Mouse (Mus musculus): ENCODE measurements around the gene Tac2.

Gene Tac2

GRCm38 (mm10) chr10:127724178-127724577 is at the start of gene Tac2:
Gene Tac2, plus strand, starts transcription at chr10:127724478.
- DNase-seq (ENCODE audit: low spot score): no peak

DNA sequence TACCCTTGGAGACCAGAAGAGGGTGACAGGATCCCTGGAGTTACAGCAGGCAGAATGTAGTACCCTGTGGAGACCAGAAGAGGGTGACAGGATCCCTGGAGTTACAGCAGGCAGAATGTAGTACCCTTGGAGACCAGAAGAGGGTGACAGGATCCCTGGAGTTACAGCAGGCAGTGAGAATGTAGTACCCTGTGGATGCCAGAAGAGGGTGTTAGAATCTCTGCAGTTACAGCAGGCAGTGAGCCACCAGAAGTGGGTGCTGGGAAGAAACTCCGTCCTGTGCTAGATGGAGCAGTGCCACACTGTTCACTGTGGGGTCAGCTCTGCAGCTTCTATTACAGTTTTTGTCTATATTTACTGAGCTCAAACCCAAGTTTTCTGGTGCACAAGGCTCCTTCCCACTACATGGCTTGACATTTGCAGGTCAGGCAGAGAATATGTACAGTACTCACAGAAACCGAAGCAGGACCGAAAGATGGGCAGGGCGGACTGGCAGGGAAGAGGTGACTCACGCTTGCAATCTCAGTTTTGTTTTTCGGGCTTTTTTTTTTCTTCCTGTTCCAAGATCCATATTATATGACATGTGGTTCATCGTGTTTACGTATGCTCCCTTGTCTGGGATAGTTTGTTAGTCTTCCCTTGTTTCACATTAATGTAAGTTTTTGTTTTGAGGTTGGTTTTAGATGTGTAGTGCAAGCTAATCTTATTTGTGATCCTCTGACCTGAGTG is 49.3 kb upstream of the Tac2 start:
- DNase-seq (ENCODE audit: low spot score): peak; percentile 90

- DNase-seq (ENCODE audit: low spot score): no peak
These were observed 48.3 kb upstream of the Tac2 start for GRCm38 (mm10) chr10:127675859-127676398.

DNA sequence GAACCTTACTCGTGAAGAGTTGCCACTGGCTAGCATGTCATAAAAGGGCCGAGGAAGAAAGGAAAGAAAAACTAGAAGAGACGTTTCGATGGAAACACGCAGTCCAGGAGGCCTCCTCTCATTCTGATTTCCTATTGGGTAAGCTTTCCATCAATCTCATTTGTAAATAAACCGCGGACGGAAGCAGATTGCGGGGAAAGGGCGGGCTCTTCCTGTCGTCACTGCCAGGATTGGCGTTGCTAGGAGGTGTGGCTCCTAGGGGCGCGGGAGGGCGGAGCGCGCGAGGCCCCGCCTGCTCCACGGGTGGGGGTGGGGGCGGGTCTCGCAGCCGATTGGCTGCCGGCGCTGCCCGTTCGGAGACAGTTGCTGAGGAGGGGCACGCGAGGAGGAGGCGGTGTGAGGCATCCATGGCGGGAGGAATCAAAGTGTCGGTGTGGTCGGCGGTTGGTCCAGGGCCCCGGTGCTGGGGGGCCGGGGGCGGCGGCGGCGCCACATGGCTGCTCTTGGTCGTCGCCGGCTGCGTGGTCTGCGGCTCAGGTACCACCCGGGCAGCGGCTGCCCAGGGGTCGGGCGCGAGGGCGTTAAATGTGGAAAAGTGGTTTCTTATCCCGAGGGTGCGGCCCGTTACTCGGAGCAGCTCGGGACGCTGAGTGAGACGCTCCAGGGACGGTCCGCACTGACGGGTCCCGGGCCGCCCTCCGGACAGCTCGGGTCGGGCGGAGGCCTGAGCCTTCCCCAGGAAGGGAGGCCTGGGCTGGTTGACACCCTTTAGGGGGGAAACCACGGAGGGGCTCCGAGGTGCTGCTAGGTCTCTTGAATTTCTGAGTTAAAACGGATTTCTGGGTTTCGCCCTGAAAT is 47.4 kb upstream of the Tac2 start:
- peak; percentile 99 for DNase-seq (ENCODE audit: low spot score)

GRCm38 (mm10) chr10:127677591-127678336 is 46.5 kb upstream of the Tac2 start:
- peak; percentile 86 for DNase-seq (ENCODE audit: low spot score)

- no peak for DNase-seq (ENCODE audit: low spot score)
These were observed 45.1 kb upstream of the Tac2 start for GRCm38 (mm10) chr10:127679208-127679607.

DNA sequence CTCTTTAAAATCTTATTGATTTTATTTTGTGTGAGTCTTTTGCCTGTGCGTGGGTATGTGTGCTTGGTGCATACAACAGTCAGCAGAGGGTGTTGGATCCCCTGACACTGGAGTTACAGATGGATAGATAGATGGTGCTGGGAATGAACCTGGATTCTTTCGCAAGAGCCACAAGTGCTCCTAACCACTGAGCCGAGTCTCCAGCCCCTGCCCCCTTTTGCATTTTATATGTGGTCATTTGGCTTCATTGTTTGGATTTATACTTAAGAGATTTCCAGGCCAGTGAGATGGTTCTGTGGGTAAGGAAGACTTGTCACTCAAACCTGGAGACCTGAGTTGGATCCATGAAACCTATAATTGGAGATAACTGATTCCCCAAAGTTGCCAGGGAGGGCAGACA is 44.4 kb upstream of the Tac2 start:
- no peak for DNase-seq (ENCODE audit: low spot score)

DNA sequence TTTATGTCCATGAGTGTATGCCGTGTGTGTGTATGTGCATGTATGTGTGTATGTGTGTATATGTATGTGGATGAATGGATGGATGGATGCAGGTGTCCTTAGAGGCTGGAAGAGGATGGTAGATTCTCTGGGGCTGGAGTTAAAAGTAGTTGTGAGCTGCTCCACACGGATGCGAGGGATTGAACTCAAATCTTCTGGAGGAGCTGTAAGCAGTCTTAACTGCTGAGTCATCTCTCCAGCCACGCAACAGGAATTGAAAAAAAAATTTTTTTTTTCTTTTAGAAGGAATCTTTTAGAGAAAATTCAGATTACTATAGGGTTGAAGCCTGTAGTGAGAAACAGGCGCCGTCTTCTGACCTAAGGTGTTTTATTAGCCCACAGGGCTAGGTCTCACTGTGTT is 41.4 kb upstream of the Tac2 start:
- no peak for DNase-seq (ENCODE audit: low spot score)

GRCm38 (mm10) chr10:127691053-127691452 is 33.2 kb upstream of the Tac2 start:
- no peak for DNase-seq (ENCODE audit: low spot score)

DNA sequence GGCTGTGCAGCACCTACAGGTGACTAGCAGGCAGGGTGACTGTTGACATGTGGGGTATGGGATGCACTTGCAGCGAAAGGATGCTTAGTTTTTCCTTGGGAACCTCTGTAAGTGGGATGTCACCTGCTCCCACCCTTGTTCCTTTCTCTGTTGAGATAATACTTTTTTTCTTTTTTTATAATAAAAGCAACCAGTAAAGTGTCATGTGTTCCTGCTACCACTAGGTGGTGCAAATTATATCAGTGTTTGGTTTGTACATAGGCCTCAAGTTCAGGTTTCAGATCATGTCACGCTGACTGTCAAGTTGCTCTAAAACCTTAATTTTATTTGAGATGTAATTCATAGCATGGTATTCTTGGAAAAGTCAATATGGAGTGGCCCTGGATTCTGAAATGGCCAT is 29.6 kb upstream of the Tac2 start:
- DNase-seq (ENCODE audit: low spot score): peak; percentile 72

DNA sequence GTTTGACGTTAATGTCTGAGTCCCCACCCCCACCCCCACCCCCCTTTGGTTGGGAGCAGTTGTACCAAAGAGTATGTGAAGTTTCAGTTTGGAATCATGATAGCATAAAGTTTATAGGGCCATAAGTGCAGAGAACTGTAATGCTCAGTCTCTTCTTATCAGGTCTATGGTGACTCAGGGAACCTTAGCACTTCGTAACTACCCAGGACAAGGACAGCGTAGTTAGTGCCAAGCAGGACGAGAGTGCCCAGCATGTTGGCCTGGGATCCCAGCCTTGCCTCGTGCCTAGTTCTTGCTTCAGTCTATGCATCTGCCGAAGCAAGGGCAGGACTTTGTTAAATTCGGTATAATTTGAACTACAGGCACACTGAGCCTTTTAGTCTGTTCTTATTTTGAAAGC is 28.5 kb upstream of the Tac2 start:
- no peak for DNase-seq (ENCODE audit: low spot score)

GRCm38 (mm10) chr10:127698966-127699365 is 25.3 kb upstream of the Tac2 start:
- no peak for DNase-seq (ENCODE audit: low spot score)

GRCm38 (mm10) chr10:127703299-127703698 is 21.0 kb upstream of the Tac2 start:
- DNase-seq (ENCODE audit: low spot score): peak; percentile 24

GRCm38 (mm10) chr10:127704293-127704692 is 20.0 kb upstream of the Tac2 start:
- no peak for DNase-seq (ENCODE audit: low spot score)

GRCm38 (mm10) chr10:127704766-127705220 is 19.5 kb upstream of the Tac2 start, which contains the start of gene Myo1a:
Gene Myo1a, plus strand, starts transcription at chr10:127705170.
- no peak for DNase-seq (ENCODE audit: low spot score)

- no peak for DNase-seq (ENCODE audit: low spot score)
These were observed 18.5 kb upstream of the Tac2 start for GRCm38 (mm10) chr10:127705783-127706182.

DNA sequence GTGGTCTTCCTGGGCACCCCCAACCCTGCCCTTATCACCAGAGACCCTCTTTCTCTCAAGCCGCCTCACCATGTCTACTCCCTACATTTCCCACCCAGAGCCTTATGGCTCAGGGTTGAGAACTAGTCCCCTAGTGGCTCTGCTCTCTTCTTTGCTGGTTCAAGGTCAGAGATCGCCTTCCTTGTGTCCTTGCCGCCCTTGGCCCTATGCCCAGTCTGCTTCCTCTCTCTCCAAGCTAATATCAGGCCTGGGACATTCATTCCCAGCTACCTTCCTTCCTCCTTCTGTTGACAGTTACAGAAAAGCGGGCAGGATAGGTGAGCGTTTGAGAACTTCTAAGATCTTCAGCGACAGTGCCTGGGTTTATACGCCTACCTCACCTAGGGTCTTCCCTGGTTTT is 16.6 kb upstream of the Tac2 start:
- DNase-seq (ENCODE audit: low spot score): no peak

- DNase-seq (ENCODE audit: low spot score): no peak
These were observed 15.4 kb upstream of the Tac2 start for GRCm38 (mm10) chr10:127708850-127709370.

DNA sequence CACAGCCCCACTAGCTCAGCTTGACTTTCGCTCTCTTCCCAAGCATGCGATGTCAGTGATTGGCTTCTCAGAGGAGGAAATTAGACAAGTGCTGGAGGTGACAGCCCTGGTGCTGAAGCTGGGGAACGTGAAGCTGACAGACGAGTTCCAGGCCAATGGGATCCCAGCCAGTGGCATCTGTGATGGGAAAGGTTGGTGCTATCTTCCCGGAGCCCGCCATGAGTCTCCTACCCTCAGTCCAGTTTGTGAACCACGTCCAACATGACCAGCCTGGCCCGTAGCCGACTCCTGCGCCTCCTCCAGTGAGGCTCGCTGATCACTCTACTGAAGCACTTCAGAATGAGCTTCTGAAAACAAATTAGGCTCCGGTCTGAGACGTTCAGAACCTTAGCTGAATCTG is 13.9 kb upstream of the Tac2 start:
- no peak for DNase-seq (ENCODE audit: low spot score)

DNA sequence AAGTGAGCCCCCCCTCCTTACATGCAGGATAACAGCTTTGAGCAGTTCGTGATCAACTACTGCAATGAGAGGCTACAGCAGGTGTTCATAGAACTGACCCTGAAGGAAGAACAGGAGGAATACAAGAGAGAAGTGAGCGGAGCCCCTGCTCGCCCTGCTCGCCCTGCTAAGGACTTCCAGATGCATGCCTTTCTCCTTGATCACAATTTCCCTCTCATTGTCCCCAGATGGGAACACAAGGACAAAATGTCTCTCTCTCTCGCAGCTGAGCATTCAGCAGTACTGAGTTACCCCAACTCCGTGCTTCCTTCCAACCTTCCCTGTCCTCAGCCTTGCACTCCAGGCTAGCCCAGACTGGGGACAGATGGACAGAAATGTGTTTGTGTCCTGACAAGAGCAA is 11.5 kb upstream of the Tac2 start:
- no peak for DNase-seq (ENCODE audit: low spot score)

DNA sequence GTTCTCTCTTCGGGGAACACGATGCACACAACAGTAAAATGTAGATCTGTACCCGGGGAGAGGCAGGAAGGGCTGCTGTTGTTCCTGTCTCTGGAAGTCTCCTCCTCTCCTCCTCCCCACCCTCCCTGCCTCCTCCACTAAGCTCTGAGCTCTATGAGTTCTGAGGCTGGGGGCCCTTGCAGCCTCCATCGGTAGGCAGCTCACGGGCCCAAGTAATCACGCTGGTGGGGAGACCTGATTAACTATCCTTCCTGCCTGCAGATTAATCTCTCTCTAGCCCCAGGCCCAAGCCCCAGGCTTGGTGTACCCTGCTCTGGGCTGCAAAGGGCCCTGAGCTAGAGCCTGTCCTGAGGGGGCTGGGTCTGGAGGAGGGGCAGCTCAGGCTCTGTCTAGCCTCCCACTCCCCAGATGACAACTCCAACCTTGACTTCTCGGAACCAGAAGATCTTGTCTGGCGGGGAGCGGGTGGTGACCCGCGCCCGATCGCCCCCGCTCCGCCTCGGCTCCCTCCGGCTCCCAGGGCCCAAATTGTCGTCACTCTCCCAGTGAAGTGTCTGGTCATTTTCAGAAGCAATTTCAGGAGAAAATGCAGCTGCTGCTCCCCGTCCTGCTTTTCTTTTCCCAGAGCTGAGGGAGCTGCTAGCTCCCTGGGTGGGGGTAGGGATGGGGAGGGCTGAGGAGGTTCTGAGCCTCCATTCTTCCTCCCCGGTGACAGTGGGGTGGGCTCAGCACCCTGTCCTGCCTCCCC is 2.4 kb upstream of the Tac2 start:
- peak; percentile 20 for DNase-seq (ENCODE audit: low spot score)

All from retina, embryonic 14.5 days (tissue).